Mouse (Mus musculus): ENCODE data around the gene Olfml2a.

The Olfml2a gene

GRCm38 (mm10) chr2:38938007-38938406 lies 6.2 kb downstream of the Olfml2a start:
- DNase-seq (ENCODE audit: low read depth, low spot score): no peak

GRCm38 (mm10) chr2:38939047-38939446 lies 7.3 kb downstream of the Olfml2a start:
- DNase-seq (ENCODE audit: low read depth, low spot score): no peak

- DNase-seq (ENCODE audit: low read depth, low spot score): no peak
Measured at GRCm38 (mm10) chr2:38941426-38941825, 9.6 kb downstream of the Olfml2a start.

GRCm38 (mm10) chr2:38941898-38942297 lies 10.1 kb downstream of the Olfml2a start:
- DNase-seq (ENCODE audit: low read depth, low spot score): no peak

GRCm38 (mm10) chr2:38943161-38943560 lies 11.4 kb downstream of the Olfml2a start:
- DNase-seq (ENCODE audit: low read depth, low spot score): no peak

- no peak for DNase-seq (ENCODE audit: low read depth, low spot score)
Measured at GRCm38 (mm10) chr2:38943977-38944376, 12.2 kb downstream of the Olfml2a start.

GRCm38 (mm10) chr2:38944460-38945161 lies 12.8 kb downstream of the Olfml2a start:
- DNase-seq (ENCODE audit: low read depth, low spot score): no peak

- no peak for DNase-seq (ENCODE audit: low read depth, low spot score)
Measured at GRCm38 (mm10) chr2:38947566-38947965, 15.8 kb downstream of the Olfml2a start.

GRCm38 (mm10) chr2:38950281-38950719 lies 18.5 kb downstream of the Olfml2a start:
- DNase-seq (ENCODE audit: low read depth, low spot score): no peak

GRCm38 (mm10) chr2:38953152-38953883 lies 21.5 kb downstream of the Olfml2a start:
- no peak for DNase-seq (ENCODE audit: low read depth, low spot score)

GRCm38 (mm10) chr2:38956062-38956461 lies 24.3 kb downstream of the Olfml2a start:
- DNase-seq (ENCODE audit: low read depth, low spot score): no peak

GRCm38 (mm10) chr2:38957671-38958223 lies 26.0 kb downstream of the Olfml2a start:
- no peak for DNase-seq (ENCODE audit: low read depth, low spot score)

- DNase-seq (ENCODE audit: low read depth, low spot score): peak; percentile 82
Measured at GRCm38 (mm10) chr2:38964198-38964597, 32.4 kb downstream of the Olfml2a start.

- no peak for DNase-seq (ENCODE audit: low read depth, low spot score)
Measured at GRCm38 (mm10) chr2:38969650-38970049, 37.9 kb downstream of the Olfml2a start.

GRCm38 (mm10) chr2:38970057-38970456 lies 38.3 kb downstream of the Olfml2a start:
- DNase-seq (ENCODE audit: low read depth, low spot score): no peak

- no peak for DNase-seq (ENCODE audit: low read depth, low spot score)
Measured at GRCm38 (mm10) chr2:38973223-38973622, 41.4 kb downstream of the Olfml2a start.

- no peak for DNase-seq (ENCODE audit: low read depth, low spot score)
Measured at GRCm38 (mm10) chr2:38973701-38974100, 41.9 kb downstream of the Olfml2a start.

- DNase-seq (ENCODE audit: low read depth, low spot score): no peak
Measured at GRCm38 (mm10) chr2:38974171-38974570, 42.4 kb downstream of the Olfml2a start.

GRCm38 (mm10) chr2:38975181-38975580 lies 43.4 kb downstream of the Olfml2a start:
- no peak for DNase-seq (ENCODE audit: low read depth, low spot score)

- DNase-seq (ENCODE audit: low read depth, low spot score): no peak
Measured at GRCm38 (mm10) chr2:38975941-38976805, 44.4 kb downstream of the Olfml2a start.

- DNase-seq (ENCODE audit: low read depth, low spot score): no peak
Measured at GRCm38 (mm10) chr2:38977837-38978236, 46.1 kb downstream of the Olfml2a start.

GRCm38 (mm10) chr2:38983456-38983855 lies 51.7 kb downstream of the Olfml2a start:
- no peak for DNase-seq (ENCODE audit: low read depth, low spot score)

Data from mesoderm, embryonic 11.5 days (tissue).